Comparison of ENCODE assay signal across 8 mouse cellular contexts in the genomic region with DNA sequence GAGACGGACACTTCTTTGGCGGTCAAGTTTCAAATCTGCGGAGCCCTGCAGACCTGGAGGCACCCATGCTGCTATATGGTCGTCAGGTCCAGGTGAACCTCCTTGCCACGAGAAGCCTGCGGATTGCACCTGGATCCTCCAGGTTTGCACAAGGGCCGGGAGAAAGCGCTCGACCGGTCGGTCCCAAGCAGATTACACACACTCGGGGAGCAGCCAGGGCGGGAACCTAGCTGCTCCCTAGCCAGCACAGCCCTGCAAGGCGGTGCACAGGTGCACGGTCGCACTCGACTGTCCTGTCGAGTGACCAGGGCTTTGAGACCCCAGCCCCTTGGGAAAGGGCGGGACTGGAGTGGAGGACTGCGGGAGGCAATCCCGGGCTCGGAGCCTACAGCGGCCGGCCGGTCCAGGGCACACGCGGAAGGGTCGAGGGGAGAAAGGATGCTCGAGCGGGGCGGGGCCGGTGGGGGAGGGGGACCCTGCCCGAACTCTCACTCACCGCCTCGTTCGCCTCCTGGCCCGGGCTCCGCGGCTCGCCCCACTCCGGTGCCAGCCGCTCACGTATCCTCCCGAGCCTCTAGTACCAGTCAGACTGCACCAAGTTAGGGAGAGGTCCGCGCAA. TPM values are rescaled to one million over a fixed set of nuclear protein-coding genes. Genes with fewer than 3 reads are reported as not detected.
DNase-seq lines count a peak whose midpoint lies in the region; ATAC-seq and TF ChIP-seq lines count a peak whose summit lies in the region.

No protein-coding gene starts in this region.

- no peak for TF ChIP-seq CTCF in heart, adult 2 months (IDR thresholded peaks at IDR 0.05)
- TF ChIP-seq CTCF in forebrain, postnatal 0 days (IDR thresholded peaks at IDR 0.05; ENCODE audit: low read depth), result no peak

- peak overlapping the region; percentile 84 for H3K9ac ChIP-seq in heart, adult 2 months (ENCODE audit: low read depth, low read length)
- peak overlapping the region; percentile 88 for H3K9ac ChIP-seq in forebrain, postnatal 0 days
- peak overlapping the region; percentile 90 for H3K9ac ChIP-seq in limb, embryonic 13.5 days

- peak in 1 of 2 experiments; percentile 36 for DNase-seq in heart, adult 2 months
- no peak for DNase-seq in heart, postnatal 25 days (ENCODE audit: low spot score)
- peak; percentile 68 for DNase-seq in A20 (ENCODE audit: low read depth, low spot score)
- peak; percentile 20 for DNase-seq in adrenal gland, postnatal 25 days
- no peak for DNase-seq in forebrain, postnatal 0 days
- DNase-seq in naive thymus-derived CD4-positive, alpha-beta T cell, adult 2 months (ENCODE audit: low read depth), result peak; percentile 66
- no peak for DNase-seq in thymus, postnatal 14 days

- no peaks in the 10 kb centered on the region for H3K27me3 ChIP-seq in heart, adult 2 months (ENCODE audit: control insufficient read depth, insufficient read depth, low read length)
- no peaks in the 10 kb centered on the region for H3K27me3 ChIP-seq in forebrain, postnatal 0 days (ENCODE audit: insufficient read depth, low read length)
- H3K27me3 ChIP-seq in limb, embryonic 13.5 days, result no peaks in the 10 kb centered on the region

- H3K36me3 ChIP-seq in heart, adult 2 months (ENCODE audit: control insufficient read depth, insufficient read depth, low read length), result peaks cover 5% of the 10 kb centered on the region; the same call in 1 of the 2 replicates
- H3K36me3 ChIP-seq in forebrain, postnatal 0 days (ENCODE audit: insufficient read depth), result no peaks in the 10 kb centered on the region
- peaks cover 16% of the 10 kb centered on the region; the same call in 1 of the 2 replicates for H3K36me3 ChIP-seq in limb, embryonic 13.5 days

- peaks cover 5% of the 10 kb centered on the region for H3K79me2 ChIP-seq in heart, adult 2 months (replicated peaks; ENCODE audit: control insufficient read depth, insufficient read depth, low read length)

- H3K27ac ChIP-seq in heart, adult 2 months, result peak overlapping the region; percentile 79
- H3K27ac ChIP-seq in forebrain, postnatal 0 days (ENCODE audit: low read depth, low read length), result peak overlapping the region; percentile 74
- peak overlapping the region; percentile 55; the same call in 1 of the 2 replicates for H3K27ac ChIP-seq in limb, embryonic 13.5 days

- no peaks in the 10 kb centered on the region for H3K9me3 ChIP-seq in forebrain, postnatal 0 days (ENCODE audit: low read length)
- no peaks in the 10 kb centered on the region for H3K9me3 ChIP-seq in limb, embryonic 13.5 days

- H3K4me2 ChIP-seq in forebrain, postnatal 0 days (ENCODE audit: low read depth), result peak overlapping the region; percentile 74
- H3K4me2 ChIP-seq in limb, embryonic 13.5 days (replicated peaks), result peak overlapping the region; percentile 93

- intact Hi-C loops in heart, adult 2 months (cut with DNase I), result loop anchor here (5.0 to 10.0 kb wide), 2 partner anchors 478 to 935 kb away; partner anchors contain the start of genes Atf4 and Tnrc6b
- intact Hi-C loops in heart, postnatal 25 days (cut with DNase I), result loop anchor here (10.0 kb wide), 1 partner anchor 485 kb away; no protein-coding TSS in a partner anchor

- peak overlapping the region; percentile 90 for H3K4me3 ChIP-seq in heart, adult 2 months
- H3K4me3 ChIP-seq in forebrain, postnatal 0 days (ENCODE audit: low read depth, low read length), result peak overlapping the region; percentile 97
- H3K4me3 ChIP-seq in limb, embryonic 13.5 days, result peak overlapping the region; percentile 95

- no peak for TF ChIP-seq EP300 in heart, adult 2 months (IDR thresholded peaks at IDR 0.05; ENCODE audit: insufficient read depth, low read depth, low read length)

- peaks cover 2% of the 10 kb centered on the region; the same call in 1 of the 2 replicates for H3K4me1 ChIP-seq in heart, adult 2 months (ENCODE audit: control insufficient read depth, insufficient read depth, low read length)
- H3K4me1 ChIP-seq in forebrain, postnatal 0 days (ENCODE audit: insufficient read depth), result peaks cover 8% of the 10 kb centered on the region
- H3K4me1 ChIP-seq in limb, embryonic 13.5 days, result peaks cover 28% of the 10 kb centered on the region

- no peak for TF ChIP-seq POLR2A in heart, adult 2 months (IDR thresholded peaks at IDR 0.05; ENCODE audit: insufficient read depth, low read depth, low read length)

- peak; percentile 47; the same call in 1 of the 2 replicates for ATAC-seq in forebrain, postnatal 0 days
- ATAC-seq in limb, embryonic 13.5 days (ENCODE audit: low FRiP score, low read depth), result no peak; the same call in 1 of the 2 replicates

- WGBS in heart, adult 2 months, result 1% methylated on average over 46 of the region's 46 CpGs
- WGBS in forebrain, postnatal 0 days, result 3% methylated on average over 45 of the region's 46 CpGs
- WGBS in limb, embryonic 13.5 days, result under 1% methylated on average over 40 of the region's 46 CpGs

RNA-seq across cellular contexts. Expression of gene Mrtfa, which starts 0.4 kb away (rescaled TPM):
- 10 to 100 TPM in 1 of 2 experiments, 1 to 10 TPM in 1; 7.2 to 11.0 TPM for total RNA-seq in heart, adult 2 months (2021)
- 9.0 and 9.6 TPM in 2 replicates for polyA plus RNA-seq in heart, adult 2 months (2012; rRNA removed)
- 1 to 10 TPM; 8.2 to 9.1 TPM for total RNA-seq in heart, postnatal 25 days (2021)
- 27.2 and 27.4 TPM in 2 replicates for total RNA-seq in adrenal gland, postnatal 25 days (2021)
- total RNA-seq in forebrain, postnatal 0 days (2014; rRNA removed), result 23.8 and 26.0 TPM in 2 replicates
- polyA plus RNA-seq in forebrain, postnatal 0 days (2015; fragmentation: Nextera tagmentation; extraction: Ambion mirVana), result 15.5 and 19.6 TPM in 2 replicates
- 22.4 and 25.8 TPM in 2 replicates for polyA plus RNA-seq in limb, embryonic 13.5 days (2015; fragmentation: Nextera tagmentation; extraction: Ambion mirVana)

RNA-seq across cellular contexts. Expression of gene Mchr1, which starts 45.2 kb away (rescaled TPM):
- not detected for total RNA-seq in heart, adult 2 months (2021)
- polyA plus RNA-seq in heart, adult 2 months (2012; rRNA removed), result not detected in 2 replicates
- total RNA-seq in heart, postnatal 25 days (2021), result not detected
- 0.52 TPM in 1 of 2 replicates, not detected in the other for total RNA-seq in adrenal gland, postnatal 25 days (2021)
- 4.5 and 4.8 TPM in 2 replicates for total RNA-seq in forebrain, postnatal 0 days (2014; rRNA removed)
- polyA plus RNA-seq in forebrain, postnatal 0 days (2015; fragmentation: Nextera tagmentation; extraction: Ambion mirVana), result 3.2 and 4.7 TPM in 2 replicates
- 1.2 and 1.4 TPM in 2 replicates for polyA plus RNA-seq in limb, embryonic 13.5 days (2015; fragmentation: Nextera tagmentation; extraction: Ambion mirVana)

Comparison
In these comparisons a context has a peak if more than half of its experiments do, and no peak if none do; other contexts are left out.
1. DNase-seq: peak in A20 (single experiment), adrenal gland, postnatal 25 days (single experiment) and naive thymus-derived CD4-positive, alpha-beta T cell, adult 2 months (single experiment); none in heart, postnatal 25 days (single experiment), forebrain, postnatal 0 days (single experiment) and thymus, postnatal 14 days (single experiment).
2. Peak in every context shown above with its lines, with median percentiles within 50 percentile points of each other: H3K27ac ChIP-seq, H3K4me3 ChIP-seq and H3K9ac ChIP-seq.